Mouse (Mus musculus) thymus, adult 2 months (tissue): ENCODE results near the gene Zfp563. TPM values are rescaled to one million over a fixed set of nuclear protein-coding genes. Genes with fewer than 3 reads are reported as not detected.
A peak's percentile ranks its signal among the peaks of the same experiment; 100 is the strongest.

ENCODE experiments used
- DNase-seq: peaks from one replicate; pipeline ENCODE4 v3.0.0; 2021
- H3K27ac ChIP-seq: fragments of 200-500 bp; 2 replicates; pipeline ENCODE4 v1.5.1; 2012; ENCODE audit warnings: low read length, control low read depth; ENCODE audit not compliant: control insufficient read depth, insufficient read depth
- H3K27me3 ChIP-seq: fragments of 200-500 bp; 2 replicates; pipeline ENCODE4 v1.6.1; 2012; ENCODE audit warnings: mild to moderate bottlenecking, low read length, moderate library complexity, mixed read lengths; ENCODE audit not compliant: control insufficient read depth, insufficient read depth
- H3K36me3 ChIP-seq: fragments of 200-500 bp; 2 replicates; pipeline ENCODE4 v1.6.1; 2012; ENCODE audit warnings: mild to moderate bottlenecking, low read length, moderate library complexity; ENCODE audit not compliant: control insufficient read depth, insufficient read depth
- H3K4me1 ChIP-seq: fragments of 200-500 bp; replicated peaks from 2 replicates; pipeline ENCODE4 v1.6.1; 2012; ENCODE audit warnings: low read length; ENCODE audit not compliant: control insufficient read depth, insufficient read depth
- H3K4me3 ChIP-seq: fragments of 200-500 bp; 2 replicates; pipeline ENCODE4 v1.5.1; 2012; ENCODE audit warnings: mild to moderate bottlenecking, low read length, control low read depth, moderate library complexity; ENCODE audit not compliant: control insufficient read depth, insufficient read depth
- CTCF ChIP-seq: fragments of 200-500 bp; IDR thresholded peaks from 2 replicates; pipeline ENCODE4 v1.5.1; 2012; ENCODE audit warnings: mild to moderate bottlenecking, control low read depth, low read length, moderate library complexity, borderline replicate concordance; ENCODE audit not compliant: control insufficient read depth, poor library complexity, insufficient read depth; ENCODE audit errors: extremely low read depth
- POLR2A ChIP-seq: fragments of 200-500 bp; IDR thresholded peaks from 2 replicates; pipeline ENCODE4 v1.6.1; 2012; ENCODE audit warnings: mild to moderate bottlenecking, low read length, control low read depth, moderate library complexity; ENCODE audit not compliant: control insufficient read depth, poor library complexity, insufficient read depth; ENCODE audit errors: extremely low read depth
- WGBS: fragments of 180-500 bp; shearing (Covaris S2); methylation state at CpG from one replicate; pipeline ENCODE4 v1.1.7; 2018; 5-methylcytosine and 5-hydroxymethylcytosine counted together
- polyA plus RNA-seq: library from polyadenylated mRNA; depleted of rRNA; stranded (reverse); fragments of >200 nt; gene quantifications from 2 replicates; pipeline ENCODE4 v1.2.3, GENCODE M21; 2012; rRNA removed

Gene Zfp563
- polyA plus RNA-seq = 2.1 and 2.4 TPM in 2 replicates

DNA sequence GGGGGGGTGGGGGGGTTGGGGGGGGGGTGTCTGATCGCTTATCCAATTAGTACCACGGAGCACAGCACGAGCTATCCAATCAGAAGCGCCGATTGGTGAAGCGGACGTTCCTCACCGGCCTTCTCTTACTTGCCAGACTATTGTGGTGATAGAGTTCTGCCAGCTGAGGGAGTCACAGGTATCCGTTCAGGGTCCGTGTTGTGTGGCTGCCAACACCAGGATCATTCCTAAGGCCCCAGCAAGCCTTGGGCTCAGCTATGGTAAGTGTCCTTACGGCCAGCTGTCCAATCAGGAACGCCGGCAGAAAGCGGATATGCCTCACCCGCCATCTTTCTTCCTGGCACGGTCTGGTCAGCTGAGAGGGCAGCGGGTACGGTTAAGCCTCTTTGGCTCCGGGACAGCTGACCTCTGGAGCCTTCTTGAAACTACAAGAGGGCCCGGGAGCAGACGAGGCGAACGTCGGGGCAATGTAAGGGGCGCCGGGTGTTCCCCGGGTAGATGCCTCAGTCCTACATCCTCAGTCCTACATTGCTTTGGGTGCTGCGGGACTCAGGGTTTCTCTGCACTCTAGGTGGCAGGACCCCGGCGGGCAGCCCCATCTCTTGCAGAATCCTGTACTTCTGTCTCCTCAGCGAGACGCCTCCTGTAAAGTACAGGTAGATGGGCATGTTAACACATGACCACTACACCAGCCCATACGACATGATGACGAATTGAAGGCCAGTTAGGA, at the start of gene Zfp563:
Gene Zfp563, plus strand, starts transcription at position 91 of the 730 bp plus-strand sequence.
- Histone ChIP-seq H3K36me3 (no peaks in the 10 kb centered on the region), H3K27me3 (no peaks in the 10 kb centered on the region), H3K4me3 (peak within 1 kb of the TSS; percentile 72), H3K27ac (peak within 1 kb of the TSS; percentile 80), H3K4me1 (peaks cover 5% of the 10 kb centered on the region; the same call in 1 of the 2 replicates)
- no peak for TF ChIP-seq POLR2A
- TF ChIP-seq CTCF = no peak
- peak; percentile 88 for DNase-seq
- 7% methylated on average over 34 of the region's 34 CpGs for WGBS

DNA sequence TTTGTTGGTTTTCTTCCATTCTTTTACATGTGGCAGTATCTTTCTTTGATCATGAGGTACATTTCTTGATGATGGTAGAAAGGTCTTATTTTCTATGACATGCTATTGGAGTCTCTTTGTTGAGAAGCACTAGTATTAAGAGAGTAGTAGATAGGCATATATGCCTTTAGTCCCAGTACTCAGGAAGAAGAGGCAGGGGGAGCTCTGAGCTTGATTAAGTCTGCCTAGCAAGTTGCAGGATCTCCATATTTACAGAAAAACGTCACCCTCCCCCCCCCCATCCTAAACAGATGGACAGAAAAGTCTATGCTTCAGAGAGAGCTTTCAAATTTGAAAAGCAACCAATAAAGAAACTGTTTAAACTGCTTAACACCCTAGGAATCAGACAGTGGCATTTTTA, 30.3 kb upstream of the Zfp563 start:
- WGBS = 3% methylated on average over 1 of the region's 1 CpGs
- no peak for TF ChIP-seq POLR2A
- no peak for TF ChIP-seq CTCF

DNA sequence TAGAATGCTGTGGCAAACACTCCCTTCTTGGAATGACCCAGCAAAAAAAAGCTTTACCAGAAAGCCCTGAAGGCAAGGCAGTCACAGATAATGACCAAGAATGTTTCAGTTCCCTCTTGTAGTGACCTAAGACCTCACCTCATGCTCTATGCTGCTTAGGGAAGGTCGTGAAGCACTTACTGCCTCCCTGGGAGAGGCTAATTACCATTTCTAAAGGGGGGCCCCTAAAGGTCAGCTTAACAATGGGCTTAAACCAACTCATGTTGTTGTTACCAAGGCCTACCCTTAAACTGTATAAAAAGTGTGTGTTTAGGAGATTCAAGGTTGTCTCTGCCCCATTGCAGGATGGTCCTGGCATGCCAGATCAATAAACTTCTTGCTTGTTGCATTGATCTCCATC, 26.1 kb upstream of the Zfp563 start:
- no peaks in the 10 kb centered on the region for H3K4me1 ChIP-seq
- WGBS = 8% methylated on average over 1 of the region's 1 CpGs
- no peak for DNase-seq
- no peaks in the 10 kb centered on the region for H3K36me3 ChIP-seq
- no peak overlapping the region for H3K27ac ChIP-seq
- H3K4me3 ChIP-seq = no peak overlapping the region
- no peaks in the 10 kb centered on the region for H3K27me3 ChIP-seq
- TF ChIP-seq POLR2A = no peak

More for the DNA sequence above, 30.3 kb upstream of the Zfp563 start:
- H3K27ac ChIP-seq = no peak overlapping the region
- DNase-seq = no peak
- no peak overlapping the region for H3K4me3 ChIP-seq
- no peaks in the 10 kb centered on the region for H3K4me1 ChIP-seq
- no peaks in the 10 kb centered on the region for H3K27me3 ChIP-seq
- no peaks in the 10 kb centered on the region for H3K36me3 ChIP-seq

DNA sequence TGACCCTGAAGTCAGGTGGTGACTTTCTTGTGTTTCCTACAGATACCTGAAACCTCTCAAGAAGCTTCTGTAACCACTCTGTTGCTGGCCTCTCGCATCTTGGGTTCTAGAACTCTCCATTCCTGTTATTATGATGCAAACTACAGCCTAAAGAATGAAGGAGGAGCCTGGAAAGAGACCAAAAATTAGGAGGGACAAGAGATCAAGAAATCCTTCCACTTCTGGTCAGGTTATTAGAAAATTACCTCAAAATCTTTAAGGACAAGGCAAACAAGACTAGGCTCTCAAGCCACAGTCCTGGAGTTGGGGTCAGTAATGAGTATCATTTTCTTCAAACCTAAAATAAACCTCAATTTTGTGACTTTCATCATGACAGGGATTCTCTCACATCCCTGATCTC, 21.2 kb upstream of the Zfp563 start, which contains the start of gene 4921501E09Rik:
Gene 4921501E09Rik, minus strand, starts transcription at position 101 of the 400 bp plus-strand sequence.
- Histone ChIP-seq H3K27ac (no peak within 1 kb of the TSS), H3K4me1 (peaks cover 5% of the 10 kb centered on the region), H3K4me3 (no peak within 1 kb of the TSS), H3K27me3 (no peaks in the 10 kb centered on the region), H3K36me3 (no peaks in the 10 kb centered on the region)
- no peak for TF ChIP-seq POLR2A
- TF ChIP-seq CTCF = no peak
- no peak for DNase-seq
- 83% methylated on average over 1 of the region's 1 CpGs for WGBS

DNA sequence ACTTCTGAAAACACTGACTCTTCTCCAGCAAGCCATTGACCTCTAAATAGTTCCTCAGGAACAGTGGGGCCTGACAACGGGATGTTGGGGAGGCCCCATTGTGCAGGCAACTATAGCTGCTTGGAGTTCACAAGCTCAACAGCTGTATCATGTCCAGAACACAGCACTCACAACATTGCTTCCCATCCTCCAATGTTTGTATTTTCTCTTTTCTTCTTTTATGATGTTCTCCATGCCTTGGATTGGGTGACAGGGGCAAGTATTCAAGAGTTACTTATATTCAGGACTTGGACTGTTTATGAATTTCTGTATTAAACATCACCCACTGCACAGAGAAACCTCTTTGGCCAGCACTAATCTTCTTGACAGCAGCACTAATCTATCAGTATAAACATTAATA, 2.5 kb downstream of the Zfp563 start:
- WGBS = 97% methylated on average over 1 of the region's 1 CpGs
- Histone ChIP-seq H3K27ac (no peak overlapping the region), H3K4me3 (no peak overlapping the region), H3K27me3 (no peaks in the 10 kb centered on the region), H3K4me1 (peaks cover 5% of the 10 kb centered on the region; the same call in 1 of the 2 replicates), H3K36me3 (no peaks in the 10 kb centered on the region)
- no peak for DNase-seq
- TF ChIP-seq POLR2A (no peak), CTCF (no peak)

DNA sequence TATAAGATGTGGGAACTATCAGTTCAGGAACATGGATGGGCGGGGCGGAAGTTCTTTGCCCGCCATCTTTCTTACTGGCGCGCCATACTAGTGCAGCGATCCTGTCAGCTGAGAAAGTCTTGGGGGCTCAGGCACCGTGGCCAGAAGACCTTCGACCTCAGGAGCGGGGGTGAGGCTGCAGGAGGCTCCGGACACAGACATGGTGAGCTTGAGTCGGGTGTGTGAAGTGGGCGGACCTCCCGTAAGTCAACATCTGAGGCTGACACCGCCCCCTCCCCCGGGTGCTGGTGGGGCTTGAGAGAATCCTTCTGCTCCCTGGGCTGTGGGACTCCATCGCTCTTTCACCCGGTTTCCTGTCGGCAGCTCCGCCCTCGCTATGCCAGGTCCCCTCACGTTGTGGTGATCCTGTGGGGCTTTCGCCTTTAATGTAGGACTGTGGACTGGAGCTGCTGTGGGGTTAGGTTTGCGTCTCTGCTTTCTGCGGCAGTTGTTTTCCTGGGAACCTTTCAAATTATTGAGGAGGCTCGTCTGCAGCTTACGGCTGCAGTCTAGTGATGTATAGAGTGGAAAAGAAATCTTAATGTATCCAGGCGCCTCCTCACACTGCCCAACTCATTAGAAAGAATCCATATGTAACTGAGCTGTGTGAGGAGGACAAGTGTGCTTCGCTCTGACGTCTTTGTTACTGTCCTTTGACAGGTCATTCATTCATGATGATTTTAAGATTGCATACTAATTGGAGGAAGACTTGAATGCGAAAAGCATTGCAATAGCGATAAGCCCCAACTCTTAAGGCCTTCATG, 3.5 kb downstream of the Zfp563 start:
- peak overlapping the region; percentile 62 for H3K4me3 ChIP-seq
- WGBS = 5% methylated on average over 31 of the region's 31 CpGs
- H3K27me3 ChIP-seq = no peaks in the 10 kb centered on the region
- peak; percentile 69 for DNase-seq
- peak overlapping the region; percentile 27 for H3K27ac ChIP-seq
- peak; percentile 18; the same call in 1 of the 2 replicates for TF ChIP-seq POLR2A
- no peak for TF ChIP-seq CTCF
- H3K36me3 ChIP-seq = no peaks in the 10 kb centered on the region
- H3K4me1 ChIP-seq = peaks cover 5% of the 10 kb centered on the region; the same call in 1 of the 2 replicates
